Mouse (Mus musculus): Measurements from ENCODE around the gene Ddah2.

Gene Ddah2

GRCm38 (mm10) chr17:35050126-35050750, 8.6 kb upstream of the Ddah2 start:
- no peak for DNase-seq (ENCODE audit: low read depth, low spot score)

- no peak for DNase-seq (ENCODE audit: low read depth, low spot score)
Measured at GRCm38 (mm10) chr17:35051156-35052086, 7.4 kb upstream of the Ddah2 start.

- no peak for DNase-seq (ENCODE audit: low read depth, low spot score)
Measured at GRCm38 (mm10) chr17:35052271-35052798, 6.5 kb upstream of the Ddah2 start.

GRCm38 (mm10) chr17:35055691-35056495, 2.9 kb upstream of the Ddah2 start:
- DNase-seq (ENCODE audit: low read depth, low spot score), result no peak

GRCm38 (mm10) chr17:35057090-35057489, 1.7 kb upstream of the Ddah2 start:
- no peak for DNase-seq (ENCODE audit: low read depth, low spot score)

GRCm38 (mm10) chr17:35058316-35058715, 519 bp upstream of the Ddah2 start:
- no peak for DNase-seq (ENCODE audit: low read depth, low spot score)

GRCm38 (mm10) chr17:35060071-35060470, 1.2 kb downstream of the Ddah2 start:
- no peak for DNase-seq (ENCODE audit: low read depth, low spot score)

- DNase-seq (ENCODE audit: low read depth, low spot score), result no peak
Measured at GRCm38 (mm10) chr17:35060737-35061297, 2.0 kb downstream of the Ddah2 start.

- DNase-seq (ENCODE audit: low read depth, low spot score), result no peak
Measured at GRCm38 (mm10) chr17:35061299-35061698, 2.5 kb downstream of the Ddah2 start.

GRCm38 (mm10) chr17:35063466-35063865, 4.6 kb downstream of the Ddah2 start:
- no peak for DNase-seq (ENCODE audit: low read depth, low spot score)

- DNase-seq (ENCODE audit: low read depth, low spot score), result no peak
Measured at GRCm38 (mm10) chr17:35064378-35064877, 5.6 kb downstream of the Ddah2 start.

GRCm38 (mm10) chr17:35064951-35065947, 6.4 kb downstream of the Ddah2 start, which contains the start of gene Ly6g6c:
Gene Ly6g6c (plus strand): TSS chr17:35065388.
- DNase-seq (ENCODE audit: low read depth, low spot score), result no peak

GRCm38 (mm10) chr17:35066084-35066483, 7.2 kb downstream of the Ddah2 start, which contains the start of gene Mpig6b:
Gene Mpig6b (minus strand): TSS chr17:35066184.
- no peak for DNase-seq (ENCODE audit: low read depth, low spot score)

- DNase-seq (ENCODE audit: low read depth, low spot score), result no peak
Measured at GRCm38 (mm10) chr17:35068213-35068914, 9.5 kb downstream of the Ddah2 start.

- DNase-seq (ENCODE audit: low read depth, low spot score), result no peak
Measured at GRCm38 (mm10) chr17:35070556-35071229, 11.9 kb downstream of the Ddah2 start.

- no peak for DNase-seq (ENCODE audit: low read depth, low spot score)
Measured at GRCm38 (mm10) chr17:35071454-35071853, 12.6 kb downstream of the Ddah2 start.

- DNase-seq (ENCODE audit: low read depth, low spot score), result no peak
Measured at GRCm38 (mm10) chr17:35074097-35074496, 15.3 kb downstream of the Ddah2 start.

- no peak for DNase-seq (ENCODE audit: low read depth, low spot score)
Measured at GRCm38 (mm10) chr17:35076507-35077176, 17.8 kb downstream of the Ddah2 start, which contains the start of gene Ly6g6e. Gene Ly6g6e (plus strand): TSS chr17:35076902.
